Mouse (Mus musculus): Measurements from ENCODE around the gene Gid4.

DNA sequence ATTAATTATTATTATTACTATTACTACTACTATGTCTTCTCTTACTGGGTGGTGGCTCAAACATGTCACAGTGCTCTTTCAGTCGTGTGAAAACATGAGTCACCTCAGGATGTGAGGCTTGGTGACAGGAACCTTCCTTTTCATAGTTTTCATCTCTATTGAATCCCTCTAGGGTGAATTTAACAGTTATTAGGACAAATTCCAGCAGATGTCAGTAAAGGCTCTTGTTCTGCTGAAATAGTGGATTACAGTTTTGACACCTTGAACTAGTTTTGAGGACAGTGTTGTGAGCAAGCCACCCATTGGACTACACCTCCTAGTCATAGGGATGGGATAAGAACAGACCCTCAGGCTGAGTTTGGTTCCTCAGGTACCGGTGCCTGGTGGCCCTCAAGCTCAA, 78.7 kb downstream of the Gid4 start:
- no peak for TF ChIP-seq CTCF (IDR thresholded peaks at IDR 0.05; ENCODE audit: low read depth, low read length)
- TF ChIP-seq EP300 (IDR thresholded peaks at IDR 0.05; ENCODE audit: insufficient read depth, low read depth, low read length) = no peak

All from ES-Bruce4 (cell line).